Mouse (Mus musculus) natural killer cell, adult 2 months (primary cell): Measurements from ENCODE around the gene Col26a1.
A peak's percentile ranks its signal among the peaks of the same experiment; 100 is the strongest.
"Not testable (repeated sequence)": the region's sequence is repeated elsewhere in the genome, so short reads cannot be mapped to it uniquely, and the experiment has no call there.

Source experiments
- DNase-seq, 2 experiments: peaks; one replicate each; pipeline ENCODE4 v3.0.0; 2022; ENCODE audit warnings: low spot score in 2 of 2

Col26a1 gene

GRCm38 (mm10) chr5:136753176-136753575 is 129.8 kb downstream of the Col26a1 start:
- DNase-seq, result peak in 1 of 2 experiments; percentile 38

DNA sequence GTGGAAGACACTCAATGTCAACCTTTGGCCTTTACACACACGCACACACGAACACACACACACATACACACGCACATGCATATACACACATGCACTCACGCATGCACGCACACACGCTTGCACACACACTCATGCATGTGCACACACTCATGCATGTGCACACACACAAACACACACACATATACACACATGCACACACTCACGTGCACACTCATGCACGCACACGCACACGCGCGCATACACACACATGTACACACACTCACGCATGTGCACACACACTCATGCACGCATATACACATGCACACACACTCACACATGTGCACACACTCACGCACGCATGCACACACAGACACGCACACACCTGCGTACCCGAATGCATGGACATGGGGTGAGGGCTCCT is 130.9 kb downstream of the Col26a1 start:
- no peak for DNase-seq

GRCm38 (mm10) chr5:136746596-136746995 is 136.4 kb downstream of the Col26a1 start:
- no peak for DNase-seq

- DNase-seq, result no peak
These were observed 144.1 kb downstream of the Col26a1 start for GRCm38 (mm10) chr5:136738918-136739317.

DNA sequence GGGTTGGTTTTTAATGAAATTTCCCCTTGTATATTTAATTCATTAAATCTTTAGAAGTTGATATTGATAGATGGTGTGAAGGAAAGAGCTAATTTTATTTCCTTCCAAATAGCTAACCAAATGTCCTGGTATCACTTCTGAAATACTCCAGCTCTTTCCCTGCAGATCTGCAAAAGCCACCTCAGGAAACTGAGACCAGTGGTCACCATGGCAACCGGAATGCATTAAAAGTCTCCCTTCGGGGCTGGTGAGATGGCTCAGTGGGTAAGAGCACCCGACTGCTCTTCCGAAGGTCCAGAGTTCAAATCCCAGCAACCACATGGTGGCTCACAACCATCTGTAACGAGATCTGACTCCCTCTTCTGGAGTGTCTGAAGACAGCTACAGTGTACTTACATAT is 156.7 kb downstream of the Col26a1 start:
- not testable (repeated sequence) for DNase-seq

DNA sequence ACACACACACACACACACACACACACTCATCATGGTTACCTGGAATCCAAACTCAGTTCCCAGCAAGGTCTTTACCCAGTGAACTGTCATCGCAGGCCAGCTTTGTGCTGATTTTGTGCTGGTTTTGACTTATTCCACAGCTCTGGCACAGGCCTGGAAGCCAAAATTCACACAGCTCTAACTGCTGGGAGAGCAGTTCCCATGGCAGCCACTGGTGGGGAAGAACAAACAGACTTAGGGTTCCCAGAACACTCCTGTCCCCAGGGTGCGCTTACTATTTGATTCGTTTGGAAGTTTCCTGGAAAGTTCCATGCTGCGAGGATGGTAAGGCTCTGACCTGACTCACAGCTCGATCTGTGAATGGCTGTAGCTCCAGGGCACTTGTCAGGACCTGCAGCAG is 161.4 kb downstream of the Col26a1 start:
- DNase-seq, result no peak

GRCm38 (mm10) chr5:136718656-136719055 is 164.4 kb downstream of the Col26a1 start:
- DNase-seq, result no peak

DNA sequence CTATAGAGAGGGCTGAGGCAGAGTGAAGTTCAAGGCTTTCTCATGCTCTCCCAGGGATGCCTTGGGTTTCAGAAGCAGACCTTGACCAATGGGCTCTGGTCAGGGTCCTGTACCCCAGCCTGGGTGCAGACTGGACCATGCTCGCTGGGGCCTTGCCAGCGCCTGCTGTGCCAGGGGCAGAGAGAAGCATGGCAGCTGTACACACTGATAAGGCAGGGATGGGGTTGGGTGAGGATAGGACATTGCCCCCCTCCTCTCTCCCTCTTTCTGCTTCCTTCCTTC is 165.5 kb downstream of the Col26a1 start:
- DNase-seq, result no peak

- no peak for DNase-seq
These were observed 166.1 kb downstream of the Col26a1 start for GRCm38 (mm10) chr5:136716696-136717572.

DNA sequence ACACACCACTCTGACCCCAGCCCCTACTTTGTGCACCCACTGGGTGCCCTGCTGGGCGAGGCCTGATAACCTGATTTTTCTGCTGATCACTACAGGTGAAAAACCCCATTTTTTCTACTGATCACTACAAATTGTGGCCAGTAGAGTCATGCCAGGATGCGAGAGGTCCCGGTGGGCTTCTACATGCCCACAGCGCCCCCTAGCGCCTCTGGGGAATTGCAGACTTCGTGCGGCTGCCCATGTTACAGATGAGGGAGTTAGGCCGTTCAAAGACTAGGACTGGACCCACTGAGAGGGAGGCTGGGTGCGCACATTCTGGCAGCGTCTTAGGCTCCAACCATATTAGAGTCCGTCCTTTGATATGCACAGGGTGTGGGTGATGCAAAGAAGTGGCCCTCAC is 168.1 kb downstream of the Col26a1 start:
- peak; percentile 24 to 48 for DNase-seq

DNA sequence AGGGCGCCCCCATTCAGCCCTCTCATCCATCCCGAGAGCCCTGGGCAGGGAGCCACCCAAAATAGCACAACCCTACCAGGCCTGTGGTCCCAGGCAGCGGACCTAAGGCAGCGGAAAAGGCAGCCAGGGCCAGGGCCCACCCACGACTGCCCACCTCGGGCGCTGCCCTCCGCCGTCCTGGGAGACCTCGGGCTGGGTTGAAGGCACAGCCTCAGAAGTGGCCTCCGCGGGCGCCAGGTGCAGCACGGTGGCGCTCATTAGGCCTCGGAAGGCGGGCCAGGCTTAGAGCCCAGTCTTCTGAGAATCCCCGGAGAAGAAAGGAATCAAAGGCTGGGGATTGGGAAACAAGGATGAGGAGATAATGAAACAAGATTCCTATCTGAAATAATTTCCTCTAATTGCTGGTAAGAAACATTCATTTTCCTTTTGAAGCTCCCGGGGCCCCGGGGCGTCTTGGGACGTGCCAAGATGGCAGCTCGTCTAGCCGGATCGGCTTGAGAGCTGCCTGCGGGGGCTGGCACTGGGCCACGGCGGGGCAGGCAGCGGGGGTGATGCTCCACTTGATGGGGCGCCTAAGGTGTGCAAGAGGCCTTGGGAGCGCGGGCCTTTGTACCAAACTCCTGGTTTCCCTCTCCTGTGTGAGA is 168.7 kb downstream of the Col26a1 start:
- no peak for DNase-seq

DNA sequence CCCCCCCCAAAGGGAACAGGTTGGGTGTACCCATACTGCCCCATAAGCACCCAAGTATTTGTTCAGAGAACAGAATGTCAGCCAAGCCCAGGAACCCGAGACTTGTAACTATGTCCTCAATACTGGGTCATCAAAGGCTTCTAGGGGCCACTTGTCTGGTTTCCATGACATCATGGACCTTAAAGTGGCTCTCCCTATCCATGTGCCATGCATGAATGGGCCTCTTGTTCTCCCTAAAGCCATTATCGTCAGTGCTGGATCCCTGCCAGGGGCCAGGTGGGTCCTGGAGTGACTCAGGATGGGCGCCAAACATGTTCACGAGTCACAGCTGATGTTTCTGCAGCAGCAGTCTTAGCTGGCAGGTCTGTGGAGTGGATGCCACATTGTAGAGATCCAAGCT is 172.3 kb downstream of the Col26a1 start:
- DNase-seq, result no peak

DNA sequence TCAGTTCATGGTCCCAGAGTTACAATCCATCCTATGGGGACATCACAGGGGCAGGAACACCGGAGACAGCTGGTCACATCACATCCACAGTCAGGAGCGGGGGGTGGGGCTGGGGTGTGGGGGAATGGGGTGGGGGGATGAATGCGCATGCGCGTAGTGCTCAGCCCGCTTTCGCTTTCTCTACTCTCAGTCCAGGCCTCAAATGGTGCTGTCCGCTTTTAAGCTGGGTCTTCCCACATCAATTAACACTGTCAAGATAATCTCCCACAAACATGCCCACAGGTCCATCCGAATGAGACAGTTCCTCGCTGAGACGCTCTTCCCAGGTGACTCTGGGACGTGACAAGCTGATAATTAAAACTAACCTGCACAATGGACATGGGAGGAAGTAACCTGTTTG is 174.9 kb downstream of the Col26a1 start:
- no peak for DNase-seq

DNA sequence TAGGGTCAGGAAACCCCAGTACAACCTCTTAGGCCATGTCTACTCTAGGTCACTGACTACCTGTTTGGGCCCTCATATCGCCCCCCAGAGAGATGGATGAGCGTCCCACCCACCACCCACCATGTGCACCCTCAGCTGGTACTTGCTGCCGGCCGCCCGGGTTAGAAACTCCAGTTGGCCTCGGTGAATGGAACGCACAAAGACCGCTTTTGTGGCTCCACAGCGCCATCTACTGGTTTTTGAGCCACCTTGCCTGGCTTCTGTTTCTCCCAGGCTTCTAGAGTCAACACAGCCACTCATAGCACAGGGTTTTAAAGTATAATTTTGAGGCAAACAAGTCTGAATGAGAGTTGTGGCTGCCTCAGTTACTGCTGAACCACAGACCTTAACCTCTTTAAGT is 176.2 kb downstream of the Col26a1 start:
- DNase-seq, result peak; percentile 55 to 73

GRCm38 (mm10) chr5:136705532-136705931 is 177.5 kb downstream of the Col26a1 start:
- peak in 1 of 2 experiments; percentile 33 for DNase-seq

GRCm38 (mm10) chr5:136704151-136704550 is 178.9 kb downstream of the Col26a1 start:
- DNase-seq, result no peak

GRCm38 (mm10) chr5:136703751-136704150 is 179.3 kb downstream of the Col26a1 start:
- DNase-seq, result peak; percentile 60 to 69

GRCm38 (mm10) chr5:136702159-136702725 is 180.8 kb downstream of the Col26a1 start:
- no peak for DNase-seq

DNA sequence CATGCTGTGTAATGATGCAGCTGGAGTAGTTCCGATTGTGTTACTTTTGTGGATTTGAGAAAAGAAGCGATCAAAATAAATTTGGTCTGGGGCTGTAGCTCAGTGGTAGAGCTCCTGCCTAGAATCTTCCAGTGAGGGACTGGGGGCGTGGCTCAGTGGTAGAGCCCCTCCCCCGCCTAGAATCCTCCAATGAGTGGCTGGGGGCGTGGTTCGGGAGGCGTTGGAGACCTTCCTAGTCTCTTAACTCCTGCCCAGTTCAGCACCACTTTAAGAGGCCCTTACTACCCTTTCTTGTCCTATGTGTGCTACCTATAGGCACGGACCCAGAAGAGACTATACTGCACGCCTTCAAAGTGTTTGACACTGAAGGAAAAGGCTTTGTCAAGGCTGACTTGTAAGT is 185.4 kb downstream of the Col26a1 start:
- no peak for DNase-seq

- no peak for DNase-seq
These were observed 186.5 kb downstream of the Col26a1 start for GRCm38 (mm10) chr5:136696516-136696915.

DNA sequence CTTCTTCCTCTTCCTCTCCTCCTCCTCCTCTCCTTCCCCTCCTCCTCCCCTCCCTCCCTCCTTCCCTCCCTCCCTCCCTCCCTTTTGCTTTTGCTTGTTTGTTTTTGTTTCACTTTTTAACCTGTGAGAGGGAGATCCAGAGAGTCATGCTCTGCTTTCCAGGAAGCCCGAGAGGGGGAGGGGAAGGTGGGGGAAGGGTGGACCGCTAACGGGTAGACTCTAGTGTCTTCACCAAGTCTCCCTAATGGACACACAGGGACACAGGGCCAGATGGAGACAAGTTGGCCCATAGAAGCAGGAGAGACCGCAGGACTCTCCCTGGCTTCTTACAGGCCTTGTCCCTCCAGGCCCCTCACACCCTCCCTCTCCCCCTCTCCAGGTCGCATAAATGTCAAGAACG is 188.0 kb downstream of the Col26a1 start:
- DNase-seq, result no peak

- no peak for DNase-seq
These were observed 189.6 kb downstream of the Col26a1 start for GRCm38 (mm10) chr5:136693418-136693817.

- no peak for DNase-seq
These were observed 190.2 kb downstream of the Col26a1 start, which contains the start of gene Myl10 for GRCm38 (mm10) chr5:136692784-136693183. Myl10 (plus strand) TSS chr5:136693146.
